Mouse (Mus musculus): ENCODE results near the gene Ppp1r12c.

DNA sequence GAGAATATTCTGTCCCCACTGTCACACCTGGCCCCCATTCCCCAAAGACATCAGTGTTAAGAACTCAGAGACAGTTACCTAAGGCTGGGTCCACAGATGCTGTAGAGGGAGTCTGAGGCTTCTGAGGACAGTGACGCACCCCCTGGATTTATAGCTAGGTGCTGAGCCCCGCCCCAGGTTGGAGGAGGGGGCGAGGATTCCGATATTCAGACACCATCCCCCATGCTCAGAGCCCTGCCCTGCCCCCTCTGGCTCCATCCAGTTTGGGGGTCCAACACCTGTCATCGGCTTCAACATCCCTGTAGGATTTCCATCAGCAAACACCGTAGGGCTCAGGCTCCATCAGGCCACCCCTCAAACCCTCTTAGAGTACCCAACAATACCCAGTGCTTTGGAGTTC, 14.4 kb upstream of the Ppp1r12c start:
- no peak for TF ChIP-seq CTCF (IDR thresholded peaks at IDR 0.05; ENCODE audit: low read depth)
- TF ChIP-seq EP300 (IDR thresholded peaks at IDR 0.05; ENCODE audit: low read depth), result no peak
